Mouse (Mus musculus) liver, embryonic 14.5 days (tissue): ENCODE measurements around the gene Cyp24a1.

Experiments used
- CTCF ChIP-seq: IDR thresholded peaks from 2 replicates; pipeline ENCODE4 v1.5.1; 2016; ENCODE audit warnings: antibody characterized with exemption, low read depth, control low read depth
- EP300 ChIP-seq: IDR thresholded peaks from 2 replicates; pipeline ENCODE4 v1.6.1; 2016; ENCODE audit warnings: antibody characterized with exemption, low read depth

DNA sequence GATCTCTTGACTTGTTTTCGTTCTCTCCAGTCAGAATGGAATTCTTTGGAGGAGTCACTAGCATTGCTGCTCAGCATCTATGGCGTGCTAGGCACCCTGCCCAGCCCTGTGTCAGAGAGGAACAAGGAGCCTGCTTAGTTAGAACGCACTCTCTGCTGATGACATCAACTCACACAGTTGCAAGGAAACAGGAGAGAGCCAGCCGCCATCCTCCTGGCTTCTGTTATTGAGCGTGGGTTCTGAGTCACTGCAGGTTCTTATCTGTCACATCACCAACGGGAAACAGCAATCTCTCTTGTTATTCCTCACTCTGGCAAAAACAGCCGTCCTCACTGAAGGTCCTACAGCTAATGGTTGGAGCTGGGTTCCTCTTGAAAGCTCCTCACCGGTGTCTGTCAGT lies 6.4 kb upstream of the Cyp24a1 start:
- no peak for TF ChIP-seq CTCF
- TF ChIP-seq EP300, result no peak
